Mouse (Mus musculus) layer of hippocampus, postnatal 25 days (tissue): ENCODE data around the gene Rpe. TPM values are rescaled to one million over a fixed set of nuclear protein-coding genes. Genes with fewer than 3 reads are reported as not detected.

ENCODE experiments used
- total RNA-seq, 2 experiments: library from RNA; stranded (reverse); gene quantifications; 2 replicates each; pipeline ENCODE4 v1.2.3; 2021

Gene Rpe
- total RNA-seq, 2 experiments from 2014 or later: 37.9 to 39.4 TPM

Other genes with a start within 250 kb of the Rpe start
- 100 to 1,000 TPM; 166 to 224 TPM for gene Unc80, start 232.5 kb upstream of the Rpe start, total RNA-seq
- gene Kansl1l, start 116.7 kb downstream of the Rpe start, total RNA-seq: 10 to 100 TPM; 17.3 to 17.8 TPM
- 10 to 100 TPM; 32.1 to 32.4 TPM for gene Acadl, start 162.4 kb downstream of the Rpe start, total RNA-seq
- gene Myl1, start 244.6 kb downstream of the Rpe start, total RNA-seq: 1 to 10 TPM; 1.2 to 1.4 TPM